In the genomic region with DNA sequence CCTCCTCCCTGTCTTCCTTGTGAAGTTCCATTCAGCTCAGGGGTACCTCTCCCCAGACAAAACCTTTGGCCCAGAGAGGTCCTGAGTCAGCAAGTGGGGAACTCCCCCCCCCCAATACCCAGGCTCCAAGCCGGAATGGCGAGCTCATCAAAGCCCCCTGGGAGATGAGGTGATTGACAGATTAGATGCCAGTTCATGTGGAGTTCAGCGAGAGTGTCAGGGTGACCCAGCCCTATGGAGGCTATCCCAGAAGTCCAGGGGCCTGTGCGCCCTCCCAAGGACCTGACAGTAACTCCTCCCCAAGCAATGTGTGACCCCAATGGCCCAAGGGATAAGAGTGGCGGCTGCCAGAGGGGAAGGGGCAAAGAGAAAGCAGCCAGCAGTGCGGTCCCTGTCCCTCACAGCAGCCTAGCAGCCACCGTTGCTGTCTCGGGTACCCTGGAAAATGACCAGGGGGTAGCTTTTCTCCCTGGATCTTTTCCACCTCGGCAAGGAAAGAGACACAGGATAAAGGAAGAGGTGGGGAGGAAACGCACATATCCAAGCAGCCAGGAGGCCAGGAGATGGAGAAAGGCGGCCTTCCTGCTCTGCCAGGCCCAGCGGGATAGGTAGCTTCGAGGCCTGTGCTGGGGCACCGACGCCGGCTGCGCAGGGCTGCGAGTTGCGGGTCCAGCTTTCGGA, we compare ENCODE assay signal across 8 mouse cellular contexts. TPM values are rescaled to one million over a fixed set of nuclear protein-coding genes. Genes with fewer than 3 reads are reported as not detected.
DNase-seq lines count a peak whose midpoint lies in the region; ATAC-seq and TF ChIP-seq lines count a peak whose summit lies in the region.
"Had no signal": no experiment of that assay in that cellular context is flagged by ENCODE, and none has a peak within 500 bp of the region (broad histone marks: within the 10 kb centered on the region; RNA-seq: fewer than 3 reads in every experiment).

No protein-coding gene starts in this region.

- TF ChIP-seq CTCF in lung, postnatal 0 days (IDR thresholded peaks at IDR 0.05), result no peak
- no peak for TF ChIP-seq CTCF in liver, embryonic 14.5 days (IDR thresholded peaks at IDR 0.05; ENCODE audit: low read depth)
- TF ChIP-seq CTCF in stomach, postnatal 0 days (IDR thresholded peaks at IDR 0.05; ENCODE audit: low read depth), result no peak

- no peaks in the 10 kb centered on the region for H3K4me1 ChIP-seq in lung, postnatal 0 days (ENCODE audit: insufficient read depth, low read depth, low read length)
- H3K4me1 ChIP-seq in heart, embryonic 13.5 days, result peaks cover 25% of the 10 kb centered on the region
- H3K4me1 ChIP-seq in liver, embryonic 14.5 days (replicated peaks; ENCODE audit: control insufficient read depth in 2 of 2, insufficient read depth in 2 of 2, low read length in 1 of 2), result peaks cover 0 to 6% of the 10 kb centered on the region in 2 experiments; a peak in 2 of 4 replicates
- H3K4me1 ChIP-seq in stomach, postnatal 0 days (replicated peaks; ENCODE audit: control insufficient read depth, insufficient read depth), result no peaks in the 10 kb centered on the region

- peak; percentile 17; the same call in 1 of the 2 replicates for ATAC-seq in lung, postnatal 0 days
- no peak for ATAC-seq in heart, embryonic 13.5 days (ENCODE audit: extremely low read depth, insufficient number of reproducible peaks, low FRiP score, low TSS enrichment)
- peak; percentile 6; the same call in 1 of the 2 replicates for ATAC-seq in liver, embryonic 14.5 days (ENCODE audit: insufficient read depth)
- ATAC-seq in stomach, postnatal 0 days (ENCODE audit: low FRiP score, low TSS enrichment), result 0 out of 2 replicates have a peak, but pooled peaks have one; percentile 19

- no peak overlapping the region for H3K27ac ChIP-seq in lung, postnatal 0 days (ENCODE audit: low read length)
- no peak overlapping the region for H3K27ac ChIP-seq in heart, embryonic 13.5 days (replicated peaks)
- H3K27ac ChIP-seq in liver, embryonic 14.5 days, result no peak overlapping the region
- no peak overlapping the region for H3K27ac ChIP-seq in stomach, postnatal 0 days (replicated peaks)
- H3K27ac ChIP-seq: macrophage had no signal

- H3K9ac ChIP-seq in lung, postnatal 0 days (replicated peaks; ENCODE audit: low read depth), result no peak overlapping the region
- peak overlapping the region; percentile 61 for H3K9ac ChIP-seq in heart, embryonic 13.5 days
- H3K9ac ChIP-seq in liver, embryonic 14.5 days (replicated peaks), result no peak overlapping the region
- no peak overlapping the region for H3K9ac ChIP-seq in stomach, postnatal 0 days (ENCODE audit: low read length)

- WGBS in lung, postnatal 0 days, result 9% methylated on average over 20 of the region's 20 CpGs
- 8% methylated on average over 20 of the region's 20 CpGs for WGBS in heart, embryonic 13.5 days
- 17% methylated on average over 20 of the region's 20 CpGs for WGBS in liver, embryonic 14.5 days (ENCODE audit: insufficient replicate concordance)
- 23% methylated on average over 20 of the region's 20 CpGs for WGBS in stomach, postnatal 0 days

- no peak overlapping the region for H3K4me3 ChIP-seq in lung, postnatal 0 days (ENCODE audit: low read depth, low read length)
- peak overlapping the region; percentile 46 for H3K4me3 ChIP-seq in heart, embryonic 13.5 days
- H3K4me3 ChIP-seq in liver, embryonic 14.5 days (ENCODE audit: insufficient read depth in 1 of 2, low read depth in 2 of 2, low read length in 2 of 2), result peak overlapping the region in 1 of 2 experiments; percentile 28; a peak in 2 of 4 replicates
- 0 out of 2 replicates have a peak overlapping the region, but pooled peaks have one; percentile 1 for H3K4me3 ChIP-seq in stomach, postnatal 0 days (ENCODE audit: low read depth, low read length)

- no peaks in the 10 kb centered on the region for H3K27me3 ChIP-seq in lung, postnatal 0 days (replicated peaks; ENCODE audit: insufficient read depth, low read length)
- H3K27me3 ChIP-seq in heart, embryonic 13.5 days (replicated peaks), result peaks cover 29% of the 10 kb centered on the region
- H3K27me3 ChIP-seq in liver, embryonic 14.5 days (ENCODE audit: control insufficient read depth, insufficient read depth, low read length), result no peaks in the 10 kb centered on the region; the same call in 1 of the 2 replicates
- no peaks in the 10 kb centered on the region for H3K27me3 ChIP-seq in stomach, postnatal 0 days (ENCODE audit: control insufficient read depth, insufficient read depth, low read length)

- no peak for DNase-seq in lung, postnatal 0 days (ENCODE audit: low spot score)
- DNase-seq in lung, postnatal 4 days, result no peak
- no peak for DNase-seq in liver, embryonic 14.5 days (ENCODE audit: low read depth in 3 of 3, low spot score in 3 of 3)
- DNase-seq in stomach, postnatal 0 days (ENCODE audit: low spot score), result no peak
- no peak for DNase-seq in thymus, postnatal 0 days (ENCODE audit: low spot score)
- DNase-seq in embryo, embryonic 10.5 days (ENCODE audit: low spot score), result no peak

- no peaks in the 10 kb centered on the region for H3K36me3 ChIP-seq in lung, postnatal 0 days (ENCODE audit: insufficient read depth, low read length)
- no peaks in the 10 kb centered on the region for H3K36me3 ChIP-seq in heart, embryonic 13.5 days
- H3K36me3 ChIP-seq in liver, embryonic 14.5 days (replicated peaks; ENCODE audit: control insufficient read depth, insufficient read depth, low read depth), result no peaks in the 10 kb centered on the region
- H3K36me3 ChIP-seq in stomach, postnatal 0 days (ENCODE audit: control insufficient read depth, insufficient read depth, low read length), result no peaks in the 10 kb centered on the region

- peak overlapping the region; percentile 43 for H3K4me2 ChIP-seq in lung, postnatal 0 days (replicated peaks; ENCODE audit: low read depth, low read length)
- H3K4me2 ChIP-seq in heart, embryonic 13.5 days, result peak overlapping the region; percentile 74
- H3K4me2 ChIP-seq in liver, embryonic 14.5 days (ENCODE audit: low read depth), result peak overlapping the region; percentile 63
- peak overlapping the region; percentile 34 for H3K4me2 ChIP-seq in stomach, postnatal 0 days (replicated peaks; ENCODE audit: low read depth)

- no peaks in the 10 kb centered on the region for H3K9me3 ChIP-seq in lung, postnatal 0 days (ENCODE audit: low read length)
- H3K9me3 ChIP-seq in heart, embryonic 13.5 days, result no peaks in the 10 kb centered on the region
- no peaks in the 10 kb centered on the region for H3K9me3 ChIP-seq in liver, embryonic 14.5 days (ENCODE audit: control insufficient read depth, low read length)
- no peaks in the 10 kb centered on the region for H3K9me3 ChIP-seq in stomach, postnatal 0 days (ENCODE audit: control insufficient read depth, low read length)

- TF ChIP-seq EP300 in lung, postnatal 0 days (IDR thresholded peaks at IDR 0.05), result no peak
- TF ChIP-seq EP300 in liver, embryonic 14.5 days (IDR thresholded peaks at IDR 0.05; ENCODE audit: low read depth), result no peak
- TF ChIP-seq EP300 in stomach, postnatal 0 days (optimal IDR thresholded peaks at IDR 0.05), result no peak

RNA-seq across cellular contexts. Expression of a gene that starts 0.6 kb away (rescaled TPM):
- polyA plus RNA-seq in lung, postnatal 0 days (2015; fragmentation: Nextera tagmentation; extraction: Ambion mirVana), result 0.82 and 0.83 TPM in 2 replicates
- polyA plus RNA-seq in heart, embryonic 13.5 days (2015; fragmentation: Nextera tagmentation; extraction: Ambion mirVana), result 1.2 and 1.3 TPM in 2 replicates
- 0.31 and 0.57 TPM in 2 replicates for polyA plus RNA-seq in liver, embryonic 14.5 days (2012; rRNA removed)
- polyA plus RNA-seq in liver, embryonic 14.5 days (2014; fragmentation: Nextera tagmentation; extraction: Ambion mirVana), result 0.30 and 0.57 TPM in 2 replicates
- polyA plus RNA-seq in stomach, postnatal 0 days (2015; fragmentation: Nextera tagmentation; extraction: Ambion mirVana), result 0.65 and 0.75 TPM in 2 replicates
- 3.2 and 3.4 TPM in 2 replicates for polyA plus RNA-seq in thymus, postnatal 0 days (2015; fragmentation: Nextera tagmentation; extraction: Ambion mirVana)
- polyA plus RNA-seq: macrophage had no signal

RNA-seq across cellular contexts. Expression of a gene that starts 27.1 kb away (rescaled TPM):
- 12.7 and 19.0 TPM in 2 replicates for polyA plus RNA-seq in lung, postnatal 0 days (2015; fragmentation: Nextera tagmentation; extraction: Ambion mirVana)
- 8.4 and 9.1 TPM in 2 replicates for polyA plus RNA-seq in heart, embryonic 13.5 days (2015; fragmentation: Nextera tagmentation; extraction: Ambion mirVana)
- 0.09 and 0.32 TPM in 2 replicates for polyA plus RNA-seq in liver, embryonic 14.5 days (2012; rRNA removed)
- 0.08 and 0.34 TPM in 2 replicates for polyA plus RNA-seq in liver, embryonic 14.5 days (2014; fragmentation: Nextera tagmentation; extraction: Ambion mirVana)
- 3.0 and 3.5 TPM in 2 replicates for polyA plus RNA-seq in stomach, postnatal 0 days (2015; fragmentation: Nextera tagmentation; extraction: Ambion mirVana)
- 2.0 and 2.7 TPM in 2 replicates for polyA plus RNA-seq in thymus, postnatal 0 days (2015; fragmentation: Nextera tagmentation; extraction: Ambion mirVana)

RNA-seq across cellular contexts. Expression of a gene that starts 39.8 kb away (rescaled TPM):
- 70.7 and 72.5 TPM in 2 replicates for polyA plus RNA-seq in lung, postnatal 0 days (2015; fragmentation: Nextera tagmentation; extraction: Ambion mirVana)
- 176 and 193 TPM in 2 replicates for polyA plus RNA-seq in heart, embryonic 13.5 days (2015; fragmentation: Nextera tagmentation; extraction: Ambion mirVana)
- 54.6 and 73.7 TPM in 2 replicates for polyA plus RNA-seq in liver, embryonic 14.5 days (2012; rRNA removed)
- 59.2 and 67.8 TPM in 2 replicates for polyA plus RNA-seq in liver, embryonic 14.5 days (2014; fragmentation: Nextera tagmentation; extraction: Ambion mirVana)
- polyA plus RNA-seq in stomach, postnatal 0 days (2015; fragmentation: Nextera tagmentation; extraction: Ambion mirVana), result 63.2 and 70.2 TPM in 2 replicates
- polyA plus RNA-seq in thymus, postnatal 0 days (2015; fragmentation: Nextera tagmentation; extraction: Ambion mirVana), result 83.0 and 89.1 TPM in 2 replicates

RNA-seq across cellular contexts. Expression of a gene that starts 39.9 kb away (rescaled TPM):
- polyA plus RNA-seq in lung, postnatal 0 days (2015; fragmentation: Nextera tagmentation; extraction: Ambion mirVana), result 3.7 and 5.6 TPM in 2 replicates
- polyA plus RNA-seq in heart, embryonic 13.5 days (2015; fragmentation: Nextera tagmentation; extraction: Ambion mirVana), result 1.9 and 2.8 TPM in 2 replicates
- polyA plus RNA-seq in liver, embryonic 14.5 days (2012; rRNA removed), result 1.0 and 1.2 TPM in 2 replicates
- polyA plus RNA-seq in liver, embryonic 14.5 days (2014; fragmentation: Nextera tagmentation; extraction: Ambion mirVana), result 2.2 and 2.8 TPM in 2 replicates
- polyA plus RNA-seq in stomach, postnatal 0 days (2015; fragmentation: Nextera tagmentation; extraction: Ambion mirVana), result 1.5 and 1.9 TPM in 2 replicates
- polyA plus RNA-seq in thymus, postnatal 0 days (2015; fragmentation: Nextera tagmentation; extraction: Ambion mirVana), result 3.8 and 4.3 TPM in 2 replicates
